ENCODE assay signal across 8 mouse cellular contexts in the genomic region with DNA sequence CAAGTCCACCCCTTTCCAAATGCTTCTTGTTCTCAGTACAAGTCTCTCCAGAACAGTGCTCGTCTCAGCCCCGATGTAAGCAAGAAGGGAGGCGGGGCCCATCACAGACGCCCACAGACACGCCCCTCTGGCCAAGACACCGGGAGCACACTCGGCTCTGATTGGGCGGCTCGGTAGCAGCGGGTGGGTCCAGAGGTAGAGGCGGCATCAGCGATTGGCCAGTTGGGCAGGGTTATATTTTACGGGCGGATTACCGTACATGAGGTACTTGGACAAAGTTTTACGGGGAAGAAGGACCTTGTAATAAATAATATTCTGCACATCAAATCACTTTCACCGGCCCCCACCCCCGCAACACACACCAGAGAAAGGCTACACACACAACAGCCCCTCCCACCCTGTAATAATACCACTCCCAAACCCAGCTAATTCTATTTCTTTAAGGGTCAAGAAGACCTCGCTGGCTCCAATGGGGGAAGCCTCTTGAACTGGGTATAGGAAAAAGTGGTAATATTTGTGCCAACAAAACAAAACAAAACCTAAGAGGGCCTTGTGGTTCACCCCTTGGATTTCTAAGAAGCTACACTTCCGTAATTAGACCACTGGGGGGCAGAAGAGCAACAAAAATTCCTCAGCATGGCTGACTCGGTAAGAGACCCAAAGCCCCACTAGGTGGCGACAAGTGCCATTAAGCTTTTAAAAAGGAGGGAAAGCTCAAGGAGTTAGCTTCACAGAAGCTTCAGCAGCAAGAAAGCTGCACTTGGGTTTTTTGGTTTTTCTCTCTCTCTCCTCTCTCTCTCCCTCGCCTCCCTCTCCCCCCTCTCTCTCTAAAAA. TPM values are rescaled to one million over a fixed set of nuclear protein-coding genes. Genes with fewer than 3 reads are reported as not detected.
A peak's percentile ranks its signal among the peaks of the same experiment; 100 is the strongest.
DNase-seq lines count a peak whose midpoint lies in the region; ATAC-seq and TF ChIP-seq lines count a peak whose summit lies in the region.

No protein-coding gene starts in this region.

- no peak overlapping the region for H3K4me3 ChIP-seq in gastrocnemius, adult 2 months

- peak; percentile 74 for ATAC-seq in activated CD4-positive, CD25-positive, alpha-beta regulatory T cell, adult 4 months
- ATAC-seq in megakaryocyte progenitor cell, adult 5-6 weeks (replicated peaks; ENCODE audit: poor library complexity): peak; percentile 78

- no peak overlapping the region for H3K27ac ChIP-seq in gastrocnemius, adult 2 months

- intact Hi-C loops in gastrocnemius, adult 2 months (cut with DNase I): loop anchor here (2.0 to 5.0 kb wide), 3 partner anchors 18 to 50 kb away; partner anchors contain the start of genes 1700123O20Rik and Acin1

- TF ChIP-seq CTCF in gastrocnemius, adult 2 months (IDR thresholded peaks at IDR 0.05): peak; percentile 96

- peak; percentile 83 to 86 for DNase-seq in cerebellum, postnatal 36 days
- DNase-seq in gastrocnemius, adult 2 months: peak; percentile 87
- DNase-seq in induced T-regulatory cell, adult 2 months (ENCODE audit: low read depth): peak; percentile 97
- peak; percentile 47 to 64 for DNase-seq in left cerebral cortex, adult 8-10 months (ENCODE audit: low spot score in 2 of 2)
- peak; percentile 87 to 91 for DNase-seq in right cerebral cortex, adult 2 months (ENCODE audit: low spot score in 2 of 2)
- peak; percentile 70 to 80 for DNase-seq in urinary bladder, postnatal 36 days (ENCODE audit: low spot score in 2 of 2)

RNA-seq across cellular contexts. Expression of gene Cdh24, which starts 9.7 kb away (rescaled TPM):
- under 1 TPM; 0.16 to 0.31 TPM for polyA plus RNA-seq in activated CD4-positive, CD25-positive, alpha-beta regulatory T cell, adult 4 months (2017; shearing (Covaris generic))
- total RNA-seq in gastrocnemius, adult 2 months (2021): under 1 TPM; 0.46 to 0.53 TPM
- 1 to 10 TPM; 7.5 to 8.1 (median 7.8) TPM for total RNA-seq in left cerebral cortex, adult 8-10 months (2022)
- total RNA-seq in megakaryocyte progenitor cell, adult 5-6 weeks (2015): 0.39 and 0.62 TPM in 2 replicates
- total RNA-seq in megakaryocyte progenitor cell, adult 5-6 weeks (2017): 0.71 and 0.92 TPM in 2 replicates

RNA-seq across cellular contexts. Expression of gene Gm17606, which starts 10.1 kb away (rescaled TPM):
- not detected for polyA plus RNA-seq in activated CD4-positive, CD25-positive, alpha-beta regulatory T cell, adult 4 months (2017; shearing (Covaris generic))
- total RNA-seq in gastrocnemius, adult 2 months (2021): not detected
- not detected for total RNA-seq in left cerebral cortex, adult 8-10 months (2022)
- not detected in 2 replicates for total RNA-seq in megakaryocyte progenitor cell, adult 5-6 weeks (2015)
- not detected in 2 replicates for total RNA-seq in megakaryocyte progenitor cell, adult 5-6 weeks (2017)

RNA-seq across cellular contexts. Expression of gene Psmb11, which starts 29.6 kb away (rescaled TPM):
- polyA plus RNA-seq in activated CD4-positive, CD25-positive, alpha-beta regulatory T cell, adult 4 months (2017; shearing (Covaris generic)): not detected
- total RNA-seq in gastrocnemius, adult 2 months (2021): not detected
- total RNA-seq in left cerebral cortex, adult 8-10 months (2022): under 1 TPM in 3 of 4 experiments, not detected in 1; 0.14 to 0.63 (median 0.14) TPM
- total RNA-seq in megakaryocyte progenitor cell, adult 5-6 weeks (2015): not detected in 2 replicates
- total RNA-seq in megakaryocyte progenitor cell, adult 5-6 weeks (2017): 0.04 TPM in 1 of 2 replicates, not detected in the other

RNA-seq across cellular contexts. Expression of gene Psmb5, which starts 33.0 kb away (rescaled TPM):
- polyA plus RNA-seq in activated CD4-positive, CD25-positive, alpha-beta regulatory T cell, adult 4 months (2017; shearing (Covaris generic)): 100 to 1,000 TPM; 178 to 210 TPM
- total RNA-seq in gastrocnemius, adult 2 months (2021): 100 to 1,000 TPM; 161 to 172 TPM
- 100 to 1,000 TPM; 151 to 185 (median 175) TPM for total RNA-seq in left cerebral cortex, adult 8-10 months (2022)
- 189 and 217 TPM in 2 replicates for total RNA-seq in megakaryocyte progenitor cell, adult 5-6 weeks (2015)
- total RNA-seq in megakaryocyte progenitor cell, adult 5-6 weeks (2017): 58.9 and 64.6 TPM in 2 replicates

RNA-seq across cellular contexts. Expression of gene 1700123O20Rik, which starts 35.2 kb away (rescaled TPM):
- polyA plus RNA-seq in activated CD4-positive, CD25-positive, alpha-beta regulatory T cell, adult 4 months (2017; shearing (Covaris generic)): 10 to 100 TPM; 91.8 to 93.8 TPM
- 10 to 100 TPM in 1 of 2 experiments, 1 to 10 TPM in 1; 7.0 to 11.0 TPM for total RNA-seq in gastrocnemius, adult 2 months (2021)
- 10 to 100 TPM; 17.0 to 22.4 (median 19.2) TPM for total RNA-seq in left cerebral cortex, adult 8-10 months (2022)
- total RNA-seq in megakaryocyte progenitor cell, adult 5-6 weeks (2015): 75.7 and 80.2 TPM in 2 replicates
- total RNA-seq in megakaryocyte progenitor cell, adult 5-6 weeks (2017): 47.3 and 52.3 TPM in 2 replicates

Comparison
In these comparisons a context has a peak if more than half of its experiments do, and no peak if none do; other contexts are left out.
1. RNA of gene Cdh24, which starts 9.7 kb away (total RNA-seq): 7.5 to 8.1 TPM in left cerebral cortex, adult 8-10 months; 0.39 to 0.92 TPM in megakaryocyte progenitor cell, adult 5-6 weeks and 0.46 to 0.53 TPM in gastrocnemius, adult 2 months; every median in the first group is over 4 times any median in the second.
2. Peak in every context shown above with its lines, with median percentiles within 50 percentile points of each other: DNase-seq.